ENCODE assay signal across 9 mouse cellular contexts in genomic region chr5:101826531-101826970, GRCm38 (mm10).
DNase-seq lines count a peak whose midpoint lies in the region; ATAC-seq and TF ChIP-seq lines count a peak whose summit lies in the region.
"Had no signal": no experiment of that assay in that cellular context is flagged by ENCODE, and none has a peak within 500 bp of the region (broad histone marks: within the 10 kb centered on the region; RNA-seq: fewer than 3 reads in every experiment).

No protein-coding gene starts in this region.

- peak overlapping the region; percentile 35; the same call in 1 of the 2 replicates for H3K9ac ChIP-seq in hindbrain, postnatal 0 days (replicated peaks; ENCODE audit: low read length)
- no peak overlapping the region for H3K9ac ChIP-seq in liver, embryonic 11.5 days (ENCODE audit: low read depth, low read length)
- H3K9ac ChIP-seq in midbrain, embryonic 15.5 days, result no peak overlapping the region

- H3K9me3 ChIP-seq in hindbrain, postnatal 0 days (ENCODE audit: low read length), result no peaks in the 10 kb centered on the region
- H3K9me3 ChIP-seq in liver, embryonic 11.5 days (ENCODE audit: control insufficient read depth, low read length), result no peaks in the 10 kb centered on the region
- H3K9me3 ChIP-seq in midbrain, embryonic 15.5 days, result no peaks in the 10 kb centered on the region

- H3K4me2 ChIP-seq in hindbrain, postnatal 0 days (ENCODE audit: low read depth, low read length), result peak overlapping the region; percentile 46
- peak overlapping the region; percentile 58 for H3K4me2 ChIP-seq in liver, embryonic 11.5 days
- H3K4me2 ChIP-seq in midbrain, embryonic 15.5 days, result peak overlapping the region; percentile 31

- no peaks in the 10 kb centered on the region for H3K27me3 ChIP-seq in hindbrain, postnatal 0 days (ENCODE audit: insufficient read depth, low read length)
- no peaks in the 10 kb centered on the region for H3K27me3 ChIP-seq in liver, embryonic 11.5 days (replicated peaks; ENCODE audit: control insufficient read depth, insufficient read depth, low read length)
- H3K27me3 ChIP-seq in midbrain, embryonic 15.5 days (replicated peaks), result no peaks in the 10 kb centered on the region; the same call in 1 of the 2 replicates

- H3K4me3 ChIP-seq in hindbrain, postnatal 0 days (ENCODE audit: low read length), result peak overlapping the region; percentile 13; the same call in 1 of the 2 replicates
- H3K4me3 ChIP-seq in liver, embryonic 11.5 days (ENCODE audit: low read depth, low read length), result peak overlapping the region; percentile 20; the same call in 1 of the 2 replicates
- 0 out of 2 replicates have a peak overlapping the region, but pooled peaks have one; percentile 1 for H3K4me3 ChIP-seq in midbrain, embryonic 15.5 days

- peak overlapping the region; percentile 36; the same call in 1 of the 2 replicates for H3K27ac ChIP-seq in hindbrain, postnatal 0 days
- H3K27ac ChIP-seq in liver, embryonic 11.5 days (ENCODE audit: low read depth, low read length), result no peak overlapping the region
- H3K27ac ChIP-seq in midbrain, embryonic 15.5 days, result 0 out of 2 replicates have a peak overlapping the region, but pooled peaks have one; percentile 1

- 5% methylated on average over 15 of the region's 15 CpGs for WGBS in hindbrain, postnatal 0 days
- WGBS in liver, embryonic 11.5 days, result 11% methylated on average over 15 of the region's 15 CpGs
- 4% methylated on average over 15 of the region's 15 CpGs for WGBS in midbrain, embryonic 15.5 days

- peak; percentile 17 for DNase-seq in spleen, adult 12 weeks (ENCODE audit: low spot score)
- no peak for DNase-seq in spleen, adult 18-20 months
- peak; percentile 8 for DNase-seq in gonadal fat pad, adult 2 months (ENCODE audit: low read depth)
- DNase-seq in hindbrain, postnatal 0 days (ENCODE audit: low spot score), result peak; percentile 81
- DNase-seq in liver, embryonic 11.5 days (ENCODE audit: low spot score), result peak; percentile 58
- DNase-seq in thymus, postnatal 36 days, result no peak

- H3K4me1 ChIP-seq in hindbrain, postnatal 0 days (ENCODE audit: insufficient read depth, low read length), result peaks cover 15% of the 10 kb centered on the region
- peaks cover 8% of the 10 kb centered on the region for H3K4me1 ChIP-seq in liver, embryonic 11.5 days (replicated peaks; ENCODE audit: control insufficient read depth, insufficient read depth, low read length)
- H3K4me1 ChIP-seq in midbrain, embryonic 15.5 days, result peaks cover 11% of the 10 kb centered on the region

- peak; percentile 80 for ATAC-seq in common myeloid progenitor, adult 5-6 weeks (replicated peaks; ENCODE audit: low read depth, poor library complexity, severe bottlenecking)
- ATAC-seq in hindbrain, postnatal 0 days, result peak; percentile 72
- peak; percentile 87 for ATAC-seq in liver, embryonic 11.5 days (replicated peaks; ENCODE audit: low FRiP score)
- ATAC-seq in midbrain, embryonic 15.5 days (replicated peaks), result peak; percentile 81

- TF ChIP-seq CTCF in hindbrain, postnatal 0 days (IDR thresholded peaks at IDR 0.05; ENCODE audit: low read depth), result no peak

- 0 out of 2 replicates have a peak, but pooled peaks cover under 1% of the 10 kb centered on the region for H3K36me3 ChIP-seq in hindbrain, postnatal 0 days (ENCODE audit: insufficient read depth, low read length)
- no peaks in the 10 kb centered on the region for H3K36me3 ChIP-seq in liver, embryonic 11.5 days (ENCODE audit: control insufficient read depth, insufficient read depth, low read length)
- H3K36me3 ChIP-seq in midbrain, embryonic 15.5 days (replicated peaks), result 0 out of 2 replicates have a peak, but pooled peaks cover 4% of the 10 kb centered on the region
- H3K36me3 ChIP-seq: G1E had no signal

Comparison
In these comparisons a context has a peak if more than half of its experiments do, and no peak if none do; other contexts are left out.
1. DNase-seq: peak in spleen, adult 12 weeks (single experiment), gonadal fat pad, adult 2 months (single experiment), hindbrain, postnatal 0 days (single experiment) and liver, embryonic 11.5 days (single experiment); none in spleen, adult 18-20 months (0 of 2) and thymus, postnatal 36 days (0 of 2).
2. Peak in every context shown above with its lines, with median percentiles within 50 percentile points of each other: ATAC-seq, H3K4me2 ChIP-seq and H3K4me3 ChIP-seq.